14 mouse cellular contexts compared by ENCODE assay signal in genomic region chr19:41999688-42000283, GRCm38 (mm10). TPM values are rescaled to one million over a fixed set of nuclear protein-coding genes. Genes with fewer than 3 reads are reported as not detected.
DNase-seq lines count a peak whose midpoint lies in the region; ATAC-seq and TF ChIP-seq lines count a peak whose summit lies in the region.
"Had no signal": no experiment of that assay in that cellular context is flagged by ENCODE, and none has a peak within 500 bp of the region (broad histone marks: within the 10 kb centered on the region; RNA-seq: fewer than 3 reads in every experiment).

No protein-coding gene starts in this region.

- DNase-seq in kidney, adult 2 months: peak; percentile 38
- no peak for DNase-seq in kidney, adult 9 months
- no peak for DNase-seq in spleen, adult 2 months (ENCODE audit: low read depth in 1 of 2, low spot score in 2 of 2)
- DNase-seq in spleen, postnatal 14 days (ENCODE audit: low spot score in 2 of 2): no peak
- DNase-seq in liver, postnatal 0 days: no peak
- DNase-seq in Muller cell, postnatal 12 days (ENCODE audit: inconsistent ontology term): no peak
- DNase-seq in left cerebral cortex, adult 8-10 months (ENCODE audit: low spot score in 2 of 2): no peak
- no peak for DNase-seq in T-cell, adult 2 months (ENCODE audit: low spot score)
- DNase-seq: cerebellum, adult 11-12 months; right cerebral cortex, postnatal 25 days; thymus, postnatal 36 days had no signal

- H3K9ac ChIP-seq in liver, postnatal 0 days (replicated peaks): no peak overlapping the region

- H3K4me1 ChIP-seq in kidney, adult 2 months (ENCODE audit: control insufficient read depth, insufficient read depth, low read length): peaks cover 13% of the 10 kb centered on the region; the same call in 1 of the 2 replicates
- no peaks in the 10 kb centered on the region; the same call in 1 of the 2 replicates for H3K4me1 ChIP-seq in spleen, adult 2 months (ENCODE audit: control insufficient read depth, insufficient read depth, insufficient read length)
- H3K4me1 ChIP-seq in liver, postnatal 0 days (ENCODE audit: insufficient read depth): peaks cover 12% of the 10 kb centered on the region

- WGBS in kidney, adult 2 months: 74% methylated on average over 4 of the region's 4 CpGs
- 78% methylated on average over 4 of the region's 4 CpGs for WGBS in spleen, adult 2 months
- 59% methylated on average over 4 of the region's 4 CpGs for WGBS in liver, postnatal 0 days (ENCODE audit: insufficient replicate concordance)

- no peak overlapping the region for H3K27ac ChIP-seq in kidney, adult 2 months (ENCODE audit: insufficient read depth, low read depth, low read length)
- peak overlapping the region; percentile 48; the same call in 1 of the 2 replicates for H3K27ac ChIP-seq in spleen, adult 2 months (ENCODE audit: insufficient read depth, low read length)
- peak overlapping the region; percentile 73 for H3K27ac ChIP-seq in liver, postnatal 0 days (ENCODE audit: low read depth)

- no peak for TF ChIP-seq POLR2A in kidney, adult 2 months (IDR thresholded peaks at IDR 0.05; ENCODE audit: low read depth, low read length)
- TF ChIP-seq POLR2A in spleen, adult 2 months (IDR thresholded peaks at IDR 0.05; ENCODE audit: low read depth, low read length): no peak

- ATAC-seq in liver, postnatal 0 days: peak; percentile 40; the same call in 1 of the 2 replicates
- ATAC-seq: hindbrain, embryonic 16.5 days had no signal

- H3K4me3 ChIP-seq in kidney, adult 2 months (ENCODE audit: insufficient read depth, low read depth, low read length): no peak overlapping the region
- no peak overlapping the region for H3K4me3 ChIP-seq in spleen, adult 2 months (ENCODE audit: extremely low read depth, insufficient read depth, insufficient read length)
- no peak overlapping the region for H3K4me3 ChIP-seq in liver, postnatal 0 days (ENCODE audit: low read depth, low read length)

- H3K9me3 ChIP-seq in liver, postnatal 0 days (ENCODE audit: low read length): no peaks in the 10 kb centered on the region

- H3K36me3 ChIP-seq in kidney, adult 2 months (ENCODE audit: control insufficient read depth, insufficient read depth, low read length): no peaks in the 10 kb centered on the region
- H3K36me3 ChIP-seq in spleen, adult 2 months (ENCODE audit: control insufficient read depth, insufficient read depth, low read length): no peaks in the 10 kb centered on the region
- no peaks in the 10 kb centered on the region for H3K36me3 ChIP-seq in liver, postnatal 0 days (replicated peaks; ENCODE audit: insufficient read depth, low read length)

- TF ChIP-seq CTCF in kidney, adult 2 months (conservative IDR thresholded peaks at IDR 0.05; ENCODE audit: insufficient read depth, insufficient read length, low read depth, low read length): no peak
- no peak for TF ChIP-seq CTCF in spleen, adult 2 months (IDR thresholded peaks at IDR 0.05; ENCODE audit: extremely low read depth, insufficient read depth, insufficient read length, insufficient replicate concordance)
- TF ChIP-seq CTCF in liver, postnatal 0 days (IDR thresholded peaks at IDR 0.05; ENCODE audit: low read depth): no peak

- no peaks in the 10 kb centered on the region for H3K27me3 ChIP-seq in kidney, adult 2 months (replicated peaks; ENCODE audit: control insufficient read depth, insufficient read depth, low read length)
- H3K27me3 ChIP-seq in spleen, adult 2 months (ENCODE audit: control insufficient read depth, insufficient read depth, low read length): no peaks in the 10 kb centered on the region
- H3K27me3 ChIP-seq in liver, postnatal 0 days (ENCODE audit: insufficient read depth, low read length): no peaks in the 10 kb centered on the region

- no peak for TF ChIP-seq EP300 in liver, postnatal 0 days (IDR thresholded peaks at IDR 0.05; ENCODE audit: low read depth)

- H3K4me2 ChIP-seq in liver, postnatal 0 days (ENCODE audit: low read depth, low read length): no peak overlapping the region

RNA-seq across cellular contexts. Expression of gene Ubtd1, which starts 18.2 kb away (rescaled TPM):
- polyA plus RNA-seq in kidney, adult 2 months (2012; rRNA removed): 23.0 and 28.2 TPM in 2 replicates
- 18.6 and 19.3 TPM in 2 replicates for polyA plus RNA-seq in spleen, adult 2 months (2012; rRNA removed)
- polyA plus RNA-seq in liver, postnatal 0 days (2015; fragmentation: Nextera tagmentation; extraction: Ambion mirVana): 6.9 and 9.0 TPM in 2 replicates
- 10 to 100 TPM; 12.0 to 13.2 (median 12.5) TPM for total RNA-seq in left cerebral cortex, adult 8-10 months (2022)

RNA-seq across cellular contexts. Expression of gene Mms19, which starts 18.8 kb away (rescaled TPM):
- 54.9 and 56.1 TPM in 2 replicates for polyA plus RNA-seq in kidney, adult 2 months (2012; rRNA removed)
- polyA plus RNA-seq in spleen, adult 2 months (2012; rRNA removed): 64.6 and 68.5 TPM in 2 replicates
- polyA plus RNA-seq in liver, postnatal 0 days (2015; fragmentation: Nextera tagmentation; extraction: Ambion mirVana): 7.3 and 9.2 TPM in 2 replicates
- 10 to 100 TPM; 29.3 to 43.8 (median 34.7) TPM for total RNA-seq in left cerebral cortex, adult 8-10 months (2022)

RNA-seq across cellular contexts. Expression of gene Ankrd2, which starts 36.0 kb away (rescaled TPM):
- polyA plus RNA-seq in kidney, adult 2 months (2012; rRNA removed): 0.14 and 2.2 TPM in 2 replicates
- 6.3 and 6.8 TPM in 2 replicates for polyA plus RNA-seq in spleen, adult 2 months (2012; rRNA removed)
- 0.22 and 1.1 TPM in 2 replicates for polyA plus RNA-seq in liver, postnatal 0 days (2015; fragmentation: Nextera tagmentation; extraction: Ambion mirVana)
- total RNA-seq in left cerebral cortex, adult 8-10 months (2022): under 1 TPM in 2 of 4 experiments, not detected in 2; 0.62 to 0.81 TPM

RNA-seq across cellular contexts. Expression of gene Hoga1, which starts 45.6 kb away (rescaled TPM):
- 167 and 177 TPM in 2 replicates for polyA plus RNA-seq in kidney, adult 2 months (2012; rRNA removed)
- polyA plus RNA-seq in spleen, adult 2 months (2012; rRNA removed): 1.6 and 2.0 TPM in 2 replicates
- 183 and 190 TPM in 2 replicates for polyA plus RNA-seq in liver, postnatal 0 days (2015; fragmentation: Nextera tagmentation; extraction: Ambion mirVana)
- total RNA-seq in left cerebral cortex, adult 8-10 months (2022): 1 to 10 TPM; 4.8 to 6.0 (median 5.2) TPM

RNA-seq across cellular contexts. Expression of gene 4933411K16Rik, which starts 52.3 kb away (rescaled TPM):
- polyA plus RNA-seq in kidney, adult 2 months (2012; rRNA removed): 3.6 and 5.1 TPM in 2 replicates
- 0.08 and 0.11 TPM in 2 replicates for polyA plus RNA-seq in spleen, adult 2 months (2012; rRNA removed)
- polyA plus RNA-seq in liver, postnatal 0 days (2015; fragmentation: Nextera tagmentation; extraction: Ambion mirVana): 0.18 and 0.40 TPM in 2 replicates
- total RNA-seq in left cerebral cortex, adult 8-10 months (2022): 1 to 10 TPM in 1 of 4 experiments, under 1 TPM in 3; 0.36 to 1.2 (median 0.84) TPM
- polyA plus RNA-seq: hindbrain, embryonic 16.5 days; limb, embryonic 11.5 days; neural tube, embryonic 11.5 days had no signal
